Mouse (Mus musculus): ENCODE results near the gene Sdhc.
A peak's percentile ranks its signal among the peaks of the same experiment; 100 is the strongest.
"Not testable (repeated sequence)": the region's sequence is repeated elsewhere in the genome, so short reads cannot be mapped to it uniquely, and the experiment has no call there.

Gene Sdhc

DNA sequence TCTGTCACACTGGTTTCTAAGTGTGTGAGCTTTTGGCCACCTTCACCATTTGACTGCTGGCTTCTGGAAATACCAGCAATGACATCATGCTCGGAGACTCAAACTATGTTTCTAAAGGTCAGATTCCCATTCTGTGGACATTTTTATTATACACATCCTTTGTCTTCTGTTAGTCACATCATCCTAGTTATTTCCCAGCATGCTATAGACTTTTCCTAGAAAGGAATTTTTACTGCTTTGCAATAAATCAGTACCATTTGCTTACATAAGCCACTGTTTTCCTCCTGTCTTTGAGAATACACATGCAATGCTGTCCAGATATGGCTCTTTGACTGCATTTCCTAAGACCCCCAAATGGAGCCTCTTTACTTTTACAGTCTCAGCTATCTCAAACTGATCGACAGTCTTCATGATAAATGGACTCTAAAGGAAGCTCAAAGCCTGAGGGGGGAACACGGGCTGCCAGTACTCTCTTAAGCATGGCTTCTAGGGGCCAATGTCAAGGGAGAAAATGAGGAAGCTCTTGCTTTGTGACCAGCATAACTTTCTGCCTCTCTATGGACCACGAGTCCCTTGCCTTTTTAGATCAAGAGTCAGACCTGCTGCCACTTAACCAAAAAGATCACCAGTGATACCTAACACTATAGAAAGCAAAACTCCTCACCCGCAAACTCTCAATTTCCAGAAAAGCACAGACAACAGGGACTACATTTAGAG, 15.4 kb upstream of the Sdhc start:
- DNase-seq = no peak

DNA sequence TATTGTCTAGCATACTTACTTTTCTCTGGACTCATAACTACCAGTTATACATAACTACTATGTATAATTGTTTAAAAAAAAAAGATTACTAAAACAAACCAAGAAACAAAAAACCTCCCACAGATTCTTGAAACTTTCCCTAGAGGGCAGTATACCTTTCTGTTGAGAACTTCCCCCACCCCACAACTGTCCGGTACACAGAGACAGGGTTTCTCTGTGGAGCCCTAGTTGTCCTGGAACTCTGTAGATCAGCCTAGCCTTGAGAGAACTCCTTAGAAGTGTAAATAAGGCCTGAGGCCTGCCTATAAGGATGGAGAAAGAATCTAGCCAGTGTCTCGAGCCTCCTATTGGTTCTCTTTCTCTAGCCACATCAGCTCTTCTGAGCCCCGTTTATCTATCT, 13.9 kb upstream of the Sdhc start:
- DNase-seq = no peak

GRCm38 (mm10) chr1:171162526-171162925, 12.1 kb upstream of the Sdhc start:
- no peak for DNase-seq

DNA sequence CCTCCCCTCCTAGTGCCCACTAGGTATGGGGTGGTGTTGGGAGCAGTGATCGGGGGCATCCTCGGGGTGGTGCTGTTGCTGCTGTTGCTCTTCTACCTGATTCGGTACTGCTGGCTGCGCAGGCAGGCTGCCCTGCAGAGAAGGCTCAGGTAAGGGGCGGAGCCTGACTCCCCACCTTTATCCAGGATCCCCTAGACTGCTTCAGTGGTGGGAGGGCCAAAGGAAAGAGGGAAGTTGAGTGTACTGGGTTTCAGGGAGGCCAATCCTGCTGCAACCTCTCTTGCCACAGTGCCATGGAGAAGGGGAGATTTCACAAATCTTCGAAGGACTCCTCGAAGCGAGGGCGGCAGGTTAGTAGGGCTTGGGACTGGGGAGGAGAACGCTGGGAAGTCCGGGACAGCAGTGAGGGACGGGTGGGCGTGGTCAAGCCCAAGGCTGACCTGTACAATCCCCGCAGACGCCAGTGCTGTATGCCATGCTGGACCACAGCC, 9.1 kb upstream of the Sdhc start:
- DNase-seq = no peak

- DNase-seq = no peak
These were observed 7.6 kb upstream of the Sdhc start for GRCm38 (mm10) chr1:171157965-171158364.

DNA sequence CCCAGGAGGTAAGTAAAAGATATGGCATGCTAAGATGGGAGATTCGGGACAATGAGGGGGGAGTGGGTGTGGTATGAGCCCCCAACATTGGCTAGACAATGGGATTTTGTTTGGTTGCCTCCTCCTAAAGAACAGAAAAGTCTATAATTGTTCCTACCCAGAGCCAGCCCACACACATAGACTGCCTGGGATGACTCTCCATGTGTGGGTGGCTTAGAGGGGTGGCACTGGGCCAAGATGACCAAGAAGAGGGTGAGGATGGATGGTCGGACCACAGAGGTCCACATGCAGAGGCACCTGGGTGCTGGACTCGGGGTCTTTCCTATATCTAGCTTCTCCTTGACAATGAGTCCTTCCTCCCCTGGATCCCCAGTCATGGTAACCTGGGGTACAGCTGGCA, 6.2 kb upstream of the Sdhc start:
- no peak for DNase-seq

- DNase-seq = peak; percentile 26
These were observed 1.6 kb upstream of the Sdhc start for GRCm38 (mm10) chr1:171151966-171152365.

- peak; percentile 63 for DNase-seq
These were observed 512 bp upstream of the Sdhc start for GRCm38 (mm10) chr1:171150838-171151391.

GRCm38 (mm10) chr1:171142981-171143380, 7.4 kb downstream of the Sdhc start:
- DNase-seq = peak; percentile 32

DNA sequence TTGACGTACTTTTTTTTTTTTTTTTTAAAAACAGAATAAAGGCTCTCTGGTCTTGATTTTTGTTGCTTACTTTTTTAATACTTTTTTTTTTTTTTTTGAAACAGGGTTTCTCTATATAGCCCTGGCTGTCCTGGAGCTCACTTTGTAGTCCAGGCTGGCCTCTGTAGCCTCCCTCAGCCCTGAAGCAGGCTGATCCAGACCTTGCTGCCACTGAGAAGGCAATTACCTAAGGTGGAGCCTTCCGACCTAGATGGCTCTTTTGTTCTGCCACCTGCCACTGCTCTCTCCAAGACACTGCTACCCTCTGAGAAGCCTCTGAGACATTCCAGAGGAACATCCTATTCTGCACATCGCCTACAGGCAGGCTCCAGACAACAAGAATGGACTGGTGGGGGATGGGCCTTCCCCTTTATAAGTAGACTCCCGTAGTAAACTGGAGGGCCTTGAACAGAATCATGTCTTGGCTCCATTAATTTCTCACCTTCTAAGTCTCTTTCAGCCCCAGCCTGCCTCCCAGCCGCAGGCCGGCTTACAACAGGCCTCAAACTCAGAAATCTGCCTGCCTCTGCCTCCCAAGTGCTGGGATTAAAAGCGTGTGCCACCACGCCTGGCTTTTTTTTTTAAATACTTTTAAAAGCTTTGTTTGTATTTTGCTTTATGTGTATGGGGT, 12.8 kb downstream of the Sdhc start:
- not testable (repeated sequence) for DNase-seq

- DNase-seq = no peak
These were observed 14.8 kb downstream of the Sdhc start for GRCm38 (mm10) chr1:171135600-171135999.

- no peak for DNase-seq
These were observed 19.4 kb downstream of the Sdhc start for GRCm38 (mm10) chr1:171130971-171131370.

- DNase-seq = peak; percentile 30
These were observed 21.2 kb downstream of the Sdhc start for GRCm38 (mm10) chr1:171129251-171129650.

GRCm38 (mm10) chr1:171124398-171124797, 26.0 kb downstream of the Sdhc start:
- no peak for DNase-seq

DNA sequence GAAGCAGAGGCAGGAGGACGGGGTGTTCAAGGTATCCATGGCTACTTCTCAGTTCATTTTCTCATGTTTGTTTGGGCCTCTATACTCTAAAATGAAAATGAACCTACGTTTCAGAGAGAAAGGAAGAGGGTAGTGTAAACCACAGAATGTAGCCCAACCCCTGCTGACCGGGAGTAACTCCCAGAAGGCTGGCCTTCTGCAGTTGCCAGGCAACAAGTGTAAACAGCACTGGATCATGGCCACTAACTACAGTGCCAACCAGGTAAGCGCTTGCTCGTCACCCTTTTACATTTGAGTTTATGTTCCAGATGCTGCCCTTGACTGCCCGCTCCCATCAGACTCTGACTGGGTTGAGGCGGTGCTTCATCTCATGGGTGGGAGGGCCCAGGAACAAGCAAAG, 27.5 kb downstream of the Sdhc start:
- no peak for DNase-seq

DNA sequence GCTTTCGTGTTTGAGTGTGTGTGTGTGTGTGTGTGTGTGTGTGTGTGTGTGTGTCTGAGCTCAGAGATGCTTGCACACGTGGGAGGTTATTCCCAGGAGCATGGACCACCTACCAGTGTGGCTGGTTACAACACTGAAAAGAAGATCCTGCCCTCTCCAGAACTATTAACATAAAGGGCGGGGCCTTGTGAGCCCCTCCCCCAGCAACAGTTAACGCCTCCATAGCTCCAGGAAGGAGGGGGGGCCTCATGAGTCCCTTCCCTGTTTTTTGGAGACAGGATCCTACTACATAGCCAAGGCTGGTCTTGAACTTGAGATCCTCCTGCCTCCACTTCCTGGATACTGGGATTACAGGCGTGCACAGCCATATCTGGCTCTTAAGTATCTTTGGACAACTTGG, 28.6 kb downstream of the Sdhc start:
- no peak for DNase-seq

- no peak for DNase-seq
These were observed 29.5 kb downstream of the Sdhc start for GRCm38 (mm10) chr1:171120893-171121292.

DNA sequence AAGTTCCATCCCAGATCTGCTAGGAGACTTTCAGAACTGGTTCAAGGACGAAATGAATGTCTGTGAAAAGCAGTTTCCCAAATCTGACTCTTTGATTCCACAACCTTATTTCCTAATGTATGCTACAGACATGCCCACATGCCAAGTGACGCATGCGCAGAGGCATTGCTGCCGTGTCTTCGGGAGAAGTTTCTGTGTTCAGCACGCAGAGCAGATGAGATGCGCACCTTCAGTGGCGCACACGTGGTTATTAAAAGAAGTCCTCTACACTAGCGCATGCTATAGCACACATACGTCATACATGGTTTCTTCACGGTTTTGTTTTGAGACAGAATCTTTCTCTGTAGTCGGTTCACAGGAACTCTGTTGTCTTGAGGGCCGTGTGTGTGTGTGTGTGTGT, 31.0 kb downstream of the Sdhc start:
- DNase-seq = no peak

DNA sequence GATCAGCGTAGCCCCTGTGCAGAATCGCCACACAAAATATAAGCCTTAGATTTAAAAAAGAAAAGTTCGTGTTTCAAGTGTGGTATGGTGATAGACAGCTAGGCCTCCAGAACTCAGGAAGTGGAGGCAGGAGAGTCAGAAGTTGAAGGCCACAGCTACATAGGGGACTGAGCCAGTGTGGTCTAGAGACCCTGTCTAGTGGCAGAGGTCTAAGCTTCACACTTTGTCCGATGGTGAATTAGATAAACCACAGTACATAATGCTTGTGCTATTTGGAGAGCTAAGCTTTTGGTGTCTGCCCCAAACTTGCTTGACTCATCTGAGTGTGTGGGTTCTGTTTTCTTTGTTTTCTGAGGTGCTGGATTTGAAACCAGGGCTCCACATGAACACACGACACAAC, 31.4 kb downstream of the Sdhc start:
- no peak for DNase-seq

DNA sequence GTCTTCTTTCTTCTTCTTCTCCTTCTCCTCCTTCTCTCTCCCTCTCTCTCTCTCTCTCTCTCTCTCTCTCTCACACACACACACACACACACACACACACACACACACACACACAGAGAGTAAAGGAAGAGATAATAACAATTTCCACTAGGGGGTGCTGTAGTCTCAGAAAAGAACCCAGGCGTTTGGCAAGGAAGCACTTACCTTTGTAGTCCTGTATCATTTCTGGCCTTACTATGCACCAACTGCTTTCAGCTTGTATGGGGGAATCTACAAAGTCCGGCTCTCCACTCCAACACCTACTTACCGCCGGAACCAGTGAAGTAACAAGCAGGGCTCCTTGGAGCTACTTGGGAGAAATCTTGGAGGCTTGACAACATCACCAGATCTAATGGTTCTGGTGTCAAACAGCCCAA, 32.1 kb downstream of the Sdhc start:
- DNase-seq = peak; percentile 70

DNA sequence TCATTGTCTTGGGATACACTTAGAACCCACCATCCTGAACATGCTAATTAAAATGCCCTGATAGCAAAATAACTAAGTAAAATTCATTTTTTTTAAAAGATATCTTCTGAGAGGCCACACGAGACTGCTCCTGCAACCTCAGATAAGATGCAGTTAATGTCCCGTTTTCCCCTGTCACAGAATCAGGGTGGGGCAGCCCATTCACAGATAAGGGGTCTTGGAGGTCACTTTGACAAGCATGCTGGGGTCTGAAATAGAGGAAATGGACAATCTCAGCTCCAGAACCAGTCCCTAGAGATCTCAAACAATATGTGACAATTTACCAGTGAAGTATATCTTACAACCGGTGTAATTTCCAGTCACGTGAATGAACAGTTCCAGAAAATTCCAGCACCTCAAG, 34.1 kb downstream of the Sdhc start:
- no peak for DNase-seq

DNA sequence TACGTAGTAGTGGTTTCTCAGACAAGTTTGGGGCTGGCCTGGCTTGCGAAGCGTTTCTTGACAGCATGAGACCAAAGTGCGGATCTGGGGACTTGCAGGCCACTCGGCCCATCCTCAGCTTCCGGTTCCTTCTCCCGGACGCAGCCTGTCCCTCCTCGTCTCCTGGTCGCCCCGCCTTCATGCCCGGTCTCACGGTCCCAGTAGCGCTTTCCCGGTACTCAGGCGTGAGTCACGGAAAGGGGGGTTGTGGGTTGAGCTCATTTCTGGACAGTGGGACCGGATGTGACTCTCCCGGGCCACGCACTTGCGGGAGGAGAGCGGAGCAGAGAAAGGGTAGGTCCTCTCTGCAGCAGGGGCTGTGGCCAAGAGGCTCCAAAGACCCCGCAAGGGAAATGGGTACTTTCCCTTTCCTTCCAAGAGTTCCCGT, 36.5 kb downstream of the Sdhc start, which contains the start of gene Cfap126:
Gene Cfap126 (plus strand): TSS at position 46 of the 427 bp plus-strand sequence.
- peak; percentile 86 for DNase-seq

GRCm38 (mm10) chr1:171112986-171113385, 37.4 kb downstream of the Sdhc start:
- DNase-seq = peak; percentile 31

Data from cerebellum, adult 9-11 months (tissue).